In genomic region chr5:24319776-24320466, GRCm38 (mm10) we compare ENCODE assay signal across 8 mouse cellular contexts. TPM values are rescaled to one million over a fixed set of nuclear protein-coding genes. Genes with fewer than 3 reads are reported as not detected.
DNase-seq lines count a peak whose midpoint lies in the region; ATAC-seq and TF ChIP-seq lines count a peak whose summit lies in the region.

No protein-coding gene starts in this region.

- ATAC-seq in liver, embryonic 13.5 days (ENCODE audit: low read depth) = no peak
- ATAC-seq in common myeloid progenitor, adult 5-6 weeks (replicated peaks; ENCODE audit: low read depth, poor library complexity, severe bottlenecking) = peak; percentile 89
- ATAC-seq in erythroid progenitor cell, adult 5-6 weeks (replicated peaks; ENCODE audit: low FRiP score, poor library complexity, severe bottlenecking) = no peak

- no peaks in the 10 kb centered on the region for H3K36me3 ChIP-seq in liver, embryonic 13.5 days
- no peaks in the 10 kb centered on the region for H3K36me3 ChIP-seq in small intestine, adult 2 months (ENCODE audit: control insufficient read depth, insufficient read depth, low read length)

- no peak overlapping the region for H3K9ac ChIP-seq in liver, embryonic 13.5 days

- no peak for DNase-seq in liver, embryonic 13.5 days
- DNase-seq in liver = no peak
- DNase-seq in induced T-regulatory cell, adult 2 months (ENCODE audit: low read depth) = peak; percentile 38
- DNase-seq in cerebellum, postnatal 4 days (ENCODE audit: low spot score in 2 of 2) = no peak
- no peak for DNase-seq in cerebellum, postnatal 14 days

- no peak overlapping the region for H3K27ac ChIP-seq in liver, embryonic 13.5 days
- H3K27ac ChIP-seq in small intestine, adult 2 months (ENCODE audit: insufficient read depth, low read depth, low read length) = no peak overlapping the region

- H3K4me2 ChIP-seq in liver, embryonic 13.5 days = peak overlapping the region; percentile 8; the same call in 1 of the 2 replicates

- no peak for TF ChIP-seq CTCF in small intestine, adult 2 months (IDR thresholded peaks at IDR 0.05; ENCODE audit: extremely low read depth, insufficient read length, insufficient replicate concordance, low read depth, low read length)

- H3K9me3 ChIP-seq in liver, embryonic 13.5 days (replicated peaks) = no peaks in the 10 kb centered on the region

- H3K4me3 ChIP-seq in liver, embryonic 13.5 days (replicated peaks) = no peak overlapping the region
- peak overlapping the region; percentile 42 for H3K4me3 ChIP-seq in small intestine, adult 2 months (ENCODE audit: low read depth, low read length)

- H3K27me3 ChIP-seq in liver, embryonic 13.5 days = peaks cover 22% of the 10 kb centered on the region
- no peaks in the 10 kb centered on the region for H3K27me3 ChIP-seq in small intestine, adult 2 months (ENCODE audit: control insufficient read depth, insufficient read depth, low read length)

- H3K4me1 ChIP-seq in liver, embryonic 13.5 days (replicated peaks) = no peaks in the 10 kb centered on the region
- H3K4me1 ChIP-seq in small intestine, adult 2 months (ENCODE audit: control insufficient read depth, insufficient read depth, insufficient read length, low read length) = no peaks in the 10 kb centered on the region

- TF ChIP-seq POLR2A in small intestine, adult 2 months (IDR thresholded peaks at IDR 0.05; ENCODE audit: low read depth, low read length) = no peak

- 12% methylated on average over 13 of the region's 13 CpGs for WGBS in liver, embryonic 13.5 days (ENCODE audit: insufficient replicate concordance)
- 22% methylated on average over 13 of the region's 13 CpGs for WGBS in small intestine, adult 2 months

RNA-seq across cellular contexts. Expression of gene Kcnh2, which starts 31.5 kb away (rescaled TPM):
- 0.20 and 0.22 TPM in 2 replicates for polyA plus RNA-seq in liver, embryonic 13.5 days (2015; fragmentation: Nextera tagmentation; extraction: Ambion mirVana)
- 0.41 and 0.49 TPM in 2 replicates for total RNA-seq in common myeloid progenitor, adult 5-6 weeks (2017)
- polyA plus RNA-seq in small intestine, adult 2 months (2012; rRNA removed) = 21.9 and 26.3 TPM in 2 replicates
- not detected in 2 replicates for total RNA-seq in erythroid progenitor cell, adult 5-6 weeks (2015; ENCODE audit: low replicate concordance)
- not detected in 2 replicates for total RNA-seq in erythroid progenitor cell, adult 5-6 weeks (2017; ENCODE audit: low replicate concordance)

RNA-seq across cellular contexts. Expression of gene Nos3, which starts 44.7 kb away (rescaled TPM):
- polyA plus RNA-seq in liver, embryonic 13.5 days (2015; fragmentation: Nextera tagmentation; extraction: Ambion mirVana) = 2.5 and 2.7 TPM in 2 replicates
- 0.05 TPM in 1 of 2 replicates, not detected in the other for total RNA-seq in common myeloid progenitor, adult 5-6 weeks (2017)
- 2.8 and 4.0 TPM in 2 replicates for polyA plus RNA-seq in small intestine, adult 2 months (2012; rRNA removed)
- total RNA-seq in erythroid progenitor cell, adult 5-6 weeks (2015; ENCODE audit: low replicate concordance) = not detected in 2 replicates
- total RNA-seq in erythroid progenitor cell, adult 5-6 weeks (2017; ENCODE audit: low replicate concordance) = not detected in 2 replicates
